Mouse (Mus musculus) kidney, postnatal 36 days (tissue): ENCODE measurements around the gene Pramel6.
"Not testable (repeated sequence)": the region's sequence is repeated elsewhere in the genome, so short reads cannot be mapped to it uniquely, and the experiment has no call there.

ENCODE experiments used
- DNase-seq, 2 experiments: peaks; one replicate each; pipeline ENCODE4 v3.0.0; 2021 to 2022; ENCODE audit warnings: mixed read lengths in 2 of 2

Gene Pramel6

DNA sequence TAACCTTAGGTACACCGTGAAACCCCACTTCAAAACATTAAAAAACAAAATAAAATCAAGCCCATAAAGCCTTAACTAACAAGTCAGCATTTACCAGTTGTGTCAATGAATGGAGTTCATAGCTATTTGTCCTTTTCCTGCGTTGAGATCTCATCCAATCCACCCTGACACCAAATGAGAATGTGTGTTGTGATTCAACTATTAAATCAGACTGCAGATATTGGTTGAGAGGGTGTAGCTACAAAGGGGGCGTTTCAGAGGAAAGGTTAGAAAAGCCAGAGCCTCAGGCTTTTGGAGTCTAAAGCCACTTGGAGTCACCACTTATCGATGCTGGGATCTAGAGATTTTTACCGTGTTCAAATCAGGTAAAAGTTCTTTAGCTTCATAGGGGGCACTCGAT is at the start of gene Pramel6:
Pramel6 (plus strand) TSS at position 301 of the 400 bp plus-strand sequence.
- no peak for DNase-seq

DNA sequence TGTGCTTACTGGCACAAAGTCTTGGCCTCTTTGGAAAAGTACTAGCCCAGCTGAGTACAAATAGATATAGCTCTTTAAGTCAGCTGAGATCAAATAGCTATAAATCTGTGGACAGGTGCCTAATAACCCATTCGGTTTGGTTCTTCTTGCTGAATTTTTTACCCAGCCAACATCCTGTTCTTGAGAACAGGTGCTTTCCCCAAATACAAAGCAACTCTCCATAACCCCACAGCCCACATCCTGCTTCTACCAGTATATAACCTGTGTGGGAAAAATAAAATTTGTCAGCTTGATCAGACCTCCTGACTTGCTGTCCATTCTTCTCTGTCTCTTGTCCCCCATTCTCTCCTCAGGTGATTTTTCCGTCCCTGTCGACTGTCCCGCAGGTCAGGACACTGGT is 44.6 kb upstream of the Pramel6 start:
- no peak for DNase-seq

DNA sequence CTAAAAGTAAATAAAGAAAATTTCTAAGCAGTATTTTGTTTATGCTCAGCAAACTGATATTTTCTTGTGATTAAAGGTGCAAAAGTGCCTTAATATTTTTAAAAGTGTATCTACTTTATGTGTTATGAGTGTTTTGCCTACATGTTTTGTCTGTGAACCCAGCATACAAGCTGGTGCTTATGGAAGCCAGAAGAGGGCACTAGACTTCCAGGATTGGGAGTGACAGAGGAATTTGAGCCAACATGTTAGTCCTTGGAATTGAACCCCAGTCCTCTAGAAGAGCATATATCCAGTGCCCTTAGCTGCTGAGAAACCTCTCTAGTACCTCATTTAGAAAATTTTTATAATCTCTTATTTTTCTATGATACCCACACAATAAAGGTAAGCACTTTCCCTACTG is 26.2 kb upstream of the Pramel6 start:
- DNase-seq = no peak

DNA sequence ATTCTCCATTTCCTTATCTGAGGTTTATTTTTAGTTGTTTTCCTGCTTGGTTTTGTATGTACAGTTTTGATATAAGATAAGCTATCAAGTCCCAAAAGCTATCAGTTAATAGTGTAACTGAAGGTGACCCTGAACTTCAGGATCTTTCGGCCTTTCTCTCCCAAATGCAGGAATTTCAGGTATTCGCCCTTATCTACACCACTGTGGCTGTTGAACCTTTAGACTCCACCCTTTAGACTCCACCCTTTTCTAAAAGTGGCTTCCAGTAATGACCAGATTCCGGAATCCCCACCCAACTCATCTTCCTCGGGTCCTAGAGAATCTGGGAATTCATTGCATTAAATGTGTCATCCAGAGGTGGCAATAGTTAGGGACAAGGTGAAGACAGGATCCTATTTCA is 25.2 kb upstream of the Pramel6 start:
- DNase-seq = no peak

DNA sequence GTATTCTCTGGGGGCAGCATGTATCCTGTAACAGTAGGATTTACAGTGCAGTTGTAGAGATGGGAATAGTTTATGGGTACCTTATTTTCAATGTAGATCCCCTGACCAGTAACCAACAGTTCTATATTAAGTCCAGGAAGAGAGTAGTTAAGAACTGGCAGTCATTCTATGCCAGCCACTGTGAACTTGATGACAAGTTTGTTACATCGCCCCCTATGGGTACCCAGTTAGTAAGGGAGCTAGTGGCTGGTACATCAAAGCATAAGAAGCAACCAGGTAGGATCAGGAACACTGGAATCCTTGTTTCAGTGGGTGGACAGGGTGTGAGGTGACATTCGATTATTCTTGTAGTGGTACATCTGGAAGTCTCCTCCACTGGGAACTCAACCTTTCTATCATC is 24.1 kb upstream of the Pramel6 start:
- no peak for DNase-seq

DNA sequence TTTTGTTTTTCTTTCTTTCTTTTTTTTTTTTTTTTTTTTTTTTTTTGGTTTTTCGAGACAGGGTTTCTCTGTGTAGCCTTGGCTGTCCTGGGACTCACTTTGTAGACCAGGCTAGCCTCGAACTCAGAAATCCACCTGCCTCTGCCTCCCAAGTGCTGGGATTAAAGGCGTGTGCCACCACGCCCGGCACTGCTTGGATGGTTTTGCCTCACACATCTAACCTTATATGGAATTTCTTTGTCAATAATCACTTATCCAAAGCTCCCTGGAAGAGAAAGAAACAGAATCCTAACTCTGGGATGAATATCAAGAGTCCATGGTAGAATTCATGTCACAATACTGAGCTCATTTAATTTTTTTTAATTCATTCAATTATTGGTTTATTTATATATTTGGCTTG is 9.4 kb upstream of the Pramel6 start, which contains the start of gene Pramel7:
Pramel7 (minus strand) TSS at position 101 of the 400 bp plus-strand sequence.
- not testable (repeated sequence) for DNase-seq

DNA sequence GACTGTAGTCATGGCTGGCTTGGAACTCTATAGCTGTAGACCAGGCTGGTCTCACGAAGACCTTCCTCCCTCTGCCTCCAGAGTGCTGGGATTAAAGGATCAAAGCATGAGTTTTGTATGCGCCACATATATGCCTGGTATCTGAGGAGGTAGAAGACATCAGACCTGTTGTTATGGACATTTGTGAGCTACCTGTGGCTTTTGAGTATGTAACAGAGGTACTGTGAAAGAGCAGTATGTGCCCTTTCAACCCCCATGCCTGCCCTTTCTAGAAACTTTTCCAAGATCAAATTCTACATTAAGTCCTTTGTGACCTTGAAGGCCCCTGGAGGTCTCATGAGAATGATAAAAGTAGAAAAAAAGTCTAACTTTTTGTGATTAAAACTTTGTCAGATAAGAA is 8.7 kb downstream of the Pramel6 start:
- DNase-seq = no peak

DNA sequence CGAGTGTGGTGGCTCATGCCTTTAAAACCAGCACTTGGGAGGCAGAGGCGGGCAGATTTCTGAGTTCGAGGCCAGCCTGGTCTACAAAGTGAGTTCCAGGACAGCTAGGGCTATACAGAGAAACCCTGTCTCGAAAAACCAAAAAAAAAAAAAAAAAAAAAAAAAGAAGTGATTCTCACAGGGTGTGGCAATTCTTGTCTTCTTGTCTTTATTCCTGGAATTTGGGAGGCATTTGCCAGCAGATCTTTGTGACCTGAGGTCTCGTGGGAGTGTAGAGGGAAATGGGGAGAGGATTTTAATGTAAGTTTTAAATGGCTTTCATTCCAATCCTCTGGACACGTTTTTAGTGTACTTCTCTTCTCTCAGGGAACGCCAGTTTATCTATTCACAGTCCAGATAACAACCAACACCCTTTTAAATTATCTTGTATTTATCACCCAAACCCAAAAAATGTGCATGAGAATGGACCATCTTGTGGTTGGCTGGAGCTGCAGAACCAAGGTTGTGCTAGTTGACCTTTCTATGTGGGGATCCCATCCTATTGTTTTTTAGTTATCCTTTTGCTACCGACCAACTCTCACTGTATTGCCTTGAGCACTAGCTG is 9.2 kb downstream of the Pramel6 start:
- DNase-seq = no peak

DNA sequence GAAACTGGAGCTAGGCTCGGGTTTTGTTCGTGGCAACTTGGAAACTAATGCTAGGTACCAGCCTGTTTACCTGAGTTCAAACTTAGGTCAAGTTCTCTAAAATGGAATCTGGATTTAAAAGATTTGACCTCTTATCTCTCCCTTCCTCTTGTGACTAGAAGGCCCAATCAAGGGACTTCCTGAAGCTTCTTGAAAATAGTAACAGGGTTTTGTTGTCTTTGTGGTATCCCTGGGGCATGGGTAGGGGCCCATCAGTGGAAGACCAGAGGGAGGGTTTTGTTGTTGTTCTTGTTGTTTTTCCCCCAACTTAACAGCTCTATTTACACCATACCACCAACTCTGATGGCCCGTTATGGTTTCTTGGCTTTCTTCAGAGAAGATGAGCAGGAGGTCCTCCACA is 10.2 kb downstream of the Pramel6 start:
- DNase-seq = no peak

DNA sequence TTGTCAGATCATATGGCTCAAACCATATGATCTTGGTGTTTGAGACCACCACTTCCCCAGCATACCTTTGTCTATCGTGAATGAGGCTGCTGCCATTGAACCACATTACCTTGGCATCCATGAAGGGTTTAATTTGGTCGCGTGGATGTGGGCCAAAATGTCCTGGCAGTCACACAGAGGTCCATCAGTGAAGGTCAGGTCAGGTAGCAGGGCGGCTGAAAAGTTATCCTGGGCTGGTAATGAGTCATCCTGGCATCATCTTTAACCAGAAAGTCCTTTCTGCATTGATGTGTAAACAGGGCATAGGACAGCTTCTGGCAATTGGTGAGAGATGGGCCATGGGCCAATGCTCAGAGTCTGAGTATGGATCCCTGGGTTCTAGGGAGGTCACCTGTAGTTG is 14.3 kb downstream of the Pramel6 start:
- DNase-seq = peak in 1 of 2 experiments; percentile 11

DNA sequence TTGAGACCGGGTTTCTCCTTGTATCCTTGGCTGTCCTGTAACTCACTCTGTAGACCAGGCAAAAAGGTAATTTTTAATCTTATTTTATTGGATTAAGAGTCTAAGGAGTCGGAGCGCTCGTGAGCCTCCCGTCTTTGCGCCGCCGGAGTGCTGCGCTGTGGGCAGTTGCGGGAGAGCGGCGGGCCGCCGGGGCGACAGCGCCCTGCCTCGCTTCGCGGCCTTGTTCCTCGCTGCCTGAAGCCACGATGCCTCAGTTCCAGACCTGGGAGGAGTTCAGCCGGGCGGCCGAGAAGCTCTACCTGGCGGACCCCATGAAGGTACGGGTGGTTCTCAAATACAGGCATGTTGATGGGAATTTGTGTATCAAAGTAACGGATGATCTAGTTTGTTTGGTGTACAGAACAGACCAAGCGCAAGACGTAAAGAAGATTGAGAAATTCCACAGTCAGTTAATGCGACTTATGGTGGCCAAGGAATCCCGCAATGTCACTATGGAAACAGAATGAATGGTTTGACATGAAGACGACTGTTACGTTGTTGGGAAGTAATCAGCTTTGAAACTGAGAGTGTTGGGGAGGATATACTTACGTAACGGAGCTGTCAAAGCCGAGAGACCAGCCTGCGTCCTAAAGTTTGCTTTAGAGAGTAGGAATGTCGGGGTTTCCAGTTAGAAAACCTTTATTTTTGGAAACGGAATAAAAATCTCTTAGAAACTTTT is 19.7 kb downstream of the Pramel6 start:
- not testable (repeated sequence) for DNase-seq

DNA sequence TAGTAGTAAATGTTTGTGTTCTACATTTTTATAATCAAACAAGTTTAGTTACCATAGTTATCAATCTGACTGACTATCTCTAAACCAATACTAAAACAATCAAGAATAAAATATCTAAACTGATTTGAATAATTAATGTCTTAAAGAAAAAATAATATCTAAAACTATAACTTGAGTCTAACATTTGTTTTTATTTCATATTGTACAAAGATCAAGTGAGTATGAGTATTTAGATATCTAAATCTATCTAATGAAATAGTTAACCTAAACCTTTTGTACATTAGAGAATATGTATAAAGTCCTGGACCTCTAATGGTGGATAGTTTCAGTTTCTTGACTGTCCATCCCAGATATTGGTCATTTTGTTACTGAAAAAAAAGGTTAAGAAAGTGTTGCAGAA is 25.1 kb downstream of the Pramel6 start, which contains the start of gene Olfr153:
Olfr153 (plus strand) TSS at position 301 of the 400 bp plus-strand sequence.
- no peak for DNase-seq

DNA sequence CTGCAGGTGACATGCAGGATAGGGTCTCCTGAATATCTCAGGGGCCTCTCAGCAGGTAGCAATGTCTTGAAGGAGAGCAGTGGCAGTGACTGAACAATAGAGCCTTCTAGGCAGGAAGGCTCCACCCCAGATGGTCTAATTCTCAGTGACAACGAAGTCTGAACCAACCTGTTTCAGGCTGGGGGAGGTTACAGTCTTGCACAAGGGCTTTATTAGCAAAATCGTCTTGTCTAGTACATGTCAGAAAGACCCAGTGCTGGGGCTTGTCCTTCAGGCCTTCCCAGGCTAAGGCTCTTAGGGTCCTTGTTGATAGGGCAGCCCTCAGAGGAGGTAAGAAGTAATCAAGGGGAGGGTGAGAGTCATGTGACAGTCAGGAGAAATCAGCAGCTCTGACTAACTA is 28.5 kb downstream of the Pramel6 start:
- no peak for DNase-seq

DNA sequence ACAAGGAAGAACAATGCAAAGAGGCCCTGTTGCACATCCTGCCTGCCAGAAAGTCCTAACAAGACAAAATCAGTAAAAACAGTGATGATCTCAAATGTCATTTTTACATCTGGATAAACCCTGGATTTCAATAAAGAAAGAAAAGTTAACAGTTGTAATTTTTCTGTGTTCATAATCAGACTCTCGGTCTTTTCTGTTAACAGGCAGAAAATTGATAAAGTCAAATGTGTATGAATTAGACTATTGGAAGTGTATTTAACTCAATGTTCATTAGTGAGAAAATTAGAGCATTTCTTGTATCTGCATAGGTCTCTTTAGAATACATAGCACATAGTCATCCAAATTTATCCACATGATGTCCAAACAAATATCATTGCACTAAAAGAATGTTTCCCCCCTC is 39.1 kb downstream of the Pramel6 start, which contains the start of gene Olfr1128:
Olfr1128 (minus strand) TSS at position 101 of the 400 bp plus-strand sequence.
- no peak for DNase-seq
